Mouse (Mus musculus) liver, embryonic 15.5 days (tissue): ENCODE data around the gene 1500009L16Rik. TPM values are rescaled to one million over a fixed set of nuclear protein-coding genes. Genes with fewer than 3 reads are reported as not detected.

Experiments
- ATAC-seq: fragments of 200-750 bp; cut with Nextera tagmentation; 2 replicates; pipeline ENCODE4 v1.8.0; 2017; ENCODE audit warnings: moderate number of reproducible peaks, mild to moderate bottlenecking, moderate library complexity; ENCODE audit not compliant: insufficient read depth
- H3K27ac ChIP-seq: fragments of 300-500 bp; sonication (generic); replicated peaks from 2 replicates; pipeline ENCODE4 v1.5.1; 2015; ENCODE audit warnings: mild to moderate bottlenecking, inconsistent platforms
- H3K27me3 ChIP-seq: fragments of 300-500 bp; sonication (generic); 2 replicates; pipeline ENCODE4 v1.6.1; 2015; ENCODE audit warnings: mild to moderate bottlenecking, inconsistent platforms
- H3K36me3 ChIP-seq: fragments of 300-500 bp; sonication (generic); replicated peaks from 2 replicates; pipeline ENCODE4 v1.6.1; 2015; ENCODE audit warnings: moderate library complexity, mild to moderate bottlenecking, inconsistent platforms
- H3K4me1 ChIP-seq: fragments of 300-500 bp; sonication (generic); replicated peaks from 2 replicates; pipeline ENCODE4 v1.6.1; 2015; ENCODE audit warnings: inconsistent platforms
- H3K4me2 ChIP-seq: fragments of 300-500 bp; sonication (generic); 2 replicates; pipeline ENCODE4 v1.6.1; 2015; ENCODE audit warnings: moderate library complexity, mild to moderate bottlenecking, inconsistent platforms
- H3K4me3 ChIP-seq: fragments of 300-500 bp; sonication (generic); replicated peaks from 2 replicates; pipeline ENCODE4 v1.5.1; 2015; ENCODE audit warnings: mild to moderate bottlenecking, inconsistent platforms
- H3K9ac ChIP-seq: fragments of 300-500 bp; sonication (generic); 2 replicates; pipeline ENCODE4 v1.6.1; 2015; ENCODE audit warnings: moderate library complexity, mild to moderate bottlenecking, inconsistent platforms
- H3K9me3 ChIP-seq: fragments of 300-500 bp; sonication (generic); replicated peaks from 2 replicates; pipeline ENCODE4 v1.6.1; 2016; ENCODE audit warnings: inconsistent platforms
- WGBS: fragments of 180-500 bp; shearing (Covaris S2); methylation state at CpG from one replicate; pipeline ENCODE4 v1.1.7; 2015; ENCODE audit warnings: mixed read lengths; ENCODE audit not compliant: insufficient replicate concordance; 5-methylcytosine and 5-hydroxymethylcytosine counted together
- polyA plus RNA-seq: library from polyadenylated mRNA; unstranded; fragments of >200 nt; fragmentation: Nextera tagmentation; extraction: Ambion mirVana; gene quantifications from 2 replicates; pipeline ENCODE4 v1.2.1, GENCODE M21; 2015

The 1500009L16Rik gene
- polyA plus RNA-seq, 1 experiment from 2014 or later = 1.2 TPM

GRCm38 (mm10) chr10:83726164-83726563, 3.5 kb downstream of the 1500009L16Rik start:
- Histone ChIP-seq H3K36me3 (no peaks in the 10 kb centered on the region), H3K9me3 (no peaks in the 10 kb centered on the region), H3K27ac (no peak overlapping the region), H3K4me2 (no peak overlapping the region), H3K4me3 (no peak overlapping the region), H3K27me3 (peaks cover 26% of the 10 kb centered on the region), H3K9ac (no peak overlapping the region), H3K4me1 (0 out of 2 replicates have a peak, but pooled peaks cover 6% of the 10 kb centered on the region)
- WGBS = 69% methylated on average over 11 of the region's 11 CpGs
- no peak for ATAC-seq

DNA sequence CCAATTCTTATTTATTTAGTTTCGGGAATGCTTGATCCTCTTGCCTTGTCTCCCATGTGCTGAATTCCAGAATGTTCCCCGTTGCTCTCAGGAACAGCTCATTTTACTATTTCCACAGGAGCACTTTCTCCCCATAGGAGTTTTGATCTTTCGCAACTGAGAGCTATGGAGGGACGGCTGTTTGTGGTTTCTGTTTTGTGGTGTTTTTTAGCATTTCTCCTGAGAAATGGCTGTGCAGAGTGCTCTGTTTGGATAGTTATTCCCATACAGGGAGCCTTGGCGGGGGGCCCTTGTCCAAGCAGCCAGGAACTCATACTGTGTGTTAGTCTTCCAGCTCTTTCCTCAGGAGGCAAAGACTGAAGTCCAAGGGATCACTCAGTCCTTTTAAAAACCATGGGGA, 5.2 kb downstream of the 1500009L16Rik start:
- no peak overlapping the region for H3K27ac ChIP-seq
- no peaks in the 10 kb centered on the region for H3K36me3 ChIP-seq
- no peak overlapping the region for H3K4me3 ChIP-seq
- H3K9ac ChIP-seq = no peak overlapping the region
- 0 out of 2 replicates have a peak, but pooled peaks cover 6% of the 10 kb centered on the region for H3K4me1 ChIP-seq
- H3K27me3 ChIP-seq = peaks cover 12% of the 10 kb centered on the region
- ATAC-seq = no peak
- H3K4me2 ChIP-seq = no peak overlapping the region
- no peaks in the 10 kb centered on the region for H3K9me3 ChIP-seq
- 53% methylated on average over 5 of the region's 5 CpGs for WGBS

DNA sequence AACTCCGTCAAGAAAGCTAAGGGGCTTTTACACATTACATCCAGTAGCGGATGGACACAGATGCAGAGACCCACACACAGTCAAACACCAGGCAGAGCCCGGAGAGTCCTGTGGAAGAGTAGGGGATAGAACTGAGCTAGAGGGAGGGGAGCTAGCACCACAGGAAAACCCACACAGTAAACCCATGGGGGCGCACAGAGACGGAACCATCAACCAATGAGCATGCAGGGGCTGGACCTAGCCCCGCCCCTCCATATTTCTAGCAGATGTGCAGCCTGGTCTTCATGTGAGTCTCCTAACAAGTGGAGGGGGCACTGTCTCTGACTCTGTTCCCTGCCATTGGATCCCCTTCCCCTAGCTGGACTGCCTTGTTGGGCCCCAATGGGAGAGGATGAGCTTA, 5.9 kb downstream of the 1500009L16Rik start:
- no peaks in the 10 kb centered on the region for H3K36me3 ChIP-seq
- WGBS = 52% methylated on average over 6 of the region's 6 CpGs
- H3K4me3 ChIP-seq = no peak overlapping the region
- H3K4me1 ChIP-seq = 0 out of 2 replicates have a peak, but pooled peaks cover 2% of the 10 kb centered on the region
- H3K27ac ChIP-seq = no peak overlapping the region
- H3K9me3 ChIP-seq = no peaks in the 10 kb centered on the region
- H3K27me3 ChIP-seq = peaks cover 5% of the 10 kb centered on the region
- no peak overlapping the region for H3K9ac ChIP-seq
- H3K4me2 ChIP-seq = no peak overlapping the region
- no peak for ATAC-seq

DNA sequence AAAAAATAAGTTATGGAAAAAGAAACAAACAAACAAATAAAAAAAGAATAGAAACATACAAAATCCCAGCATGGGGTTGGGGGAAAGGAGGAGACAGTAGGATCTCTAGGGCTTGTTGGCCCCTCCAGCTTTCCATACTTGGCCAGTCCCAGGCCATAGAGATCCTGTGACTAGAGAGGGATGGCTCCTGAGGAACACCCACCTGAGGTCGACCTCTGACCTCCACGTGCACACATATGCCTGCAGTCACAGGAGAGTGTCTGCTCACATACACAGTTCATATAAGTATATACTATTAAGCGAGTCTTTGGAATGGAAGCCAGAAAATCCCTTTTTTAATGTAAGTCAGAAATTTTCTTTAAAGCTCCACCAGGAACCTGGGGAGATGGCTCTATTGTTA, 6.4 kb downstream of the 1500009L16Rik start:
- no peak overlapping the region for H3K4me3 ChIP-seq
- no peak overlapping the region for H3K4me2 ChIP-seq
- no peaks in the 10 kb centered on the region for H3K27me3 ChIP-seq
- no peaks in the 10 kb centered on the region for H3K36me3 ChIP-seq
- ATAC-seq = no peak
- WGBS = 58% methylated on average over 3 of the region's 3 CpGs
- H3K9me3 ChIP-seq = no peaks in the 10 kb centered on the region
- H3K27ac ChIP-seq = no peak overlapping the region
- H3K9ac ChIP-seq = no peak overlapping the region
- no peaks in the 10 kb centered on the region for H3K4me1 ChIP-seq

GRCm38 (mm10) chr10:83729492-83729891, 6.8 kb downstream of the 1500009L16Rik start:
- H3K4me2 ChIP-seq = no peak overlapping the region
- no peak for ATAC-seq
- H3K4me3 ChIP-seq = no peak overlapping the region
- no peak overlapping the region for H3K9ac ChIP-seq
- H3K27ac ChIP-seq = no peak overlapping the region
- no peaks in the 10 kb centered on the region for H3K27me3 ChIP-seq
- H3K4me1 ChIP-seq = no peaks in the 10 kb centered on the region
- WGBS = 24% methylated on average over 7 of the region's 7 CpGs
- H3K9me3 ChIP-seq = no peaks in the 10 kb centered on the region
- no peaks in the 10 kb centered on the region for H3K36me3 ChIP-seq

DNA sequence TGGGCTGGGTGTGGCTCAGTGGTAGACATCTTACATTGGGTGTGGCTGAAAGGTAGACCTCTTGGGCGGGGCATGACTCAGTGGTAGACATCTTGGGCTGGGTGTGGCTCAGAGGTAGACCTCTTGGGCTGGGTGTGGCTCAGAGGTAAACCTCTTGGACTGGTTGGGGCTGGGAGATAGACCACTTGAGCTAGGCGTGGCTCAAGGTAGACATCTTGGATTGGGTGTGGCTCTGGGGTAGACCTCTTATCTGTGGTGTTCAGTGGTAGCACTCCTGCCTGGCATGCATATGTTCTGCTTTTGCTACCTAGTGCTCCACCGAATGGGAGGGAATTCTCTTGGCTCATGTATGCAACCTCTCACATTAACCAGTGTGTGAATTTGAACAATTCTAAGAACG, 11.1 kb downstream of the 1500009L16Rik start:
- Histone ChIP-seq H3K9ac (no peak overlapping the region), H3K4me3 (no peak overlapping the region), H3K27me3 (no peaks in the 10 kb centered on the region), H3K36me3 (no peaks in the 10 kb centered on the region), H3K27ac (no peak overlapping the region), H3K4me2 (no peak overlapping the region), H3K4me1 (no peaks in the 10 kb centered on the region), H3K9me3 (no peaks in the 10 kb centered on the region)
- WGBS = 51% methylated on average over 4 of the region's 4 CpGs
- no peak for ATAC-seq

DNA sequence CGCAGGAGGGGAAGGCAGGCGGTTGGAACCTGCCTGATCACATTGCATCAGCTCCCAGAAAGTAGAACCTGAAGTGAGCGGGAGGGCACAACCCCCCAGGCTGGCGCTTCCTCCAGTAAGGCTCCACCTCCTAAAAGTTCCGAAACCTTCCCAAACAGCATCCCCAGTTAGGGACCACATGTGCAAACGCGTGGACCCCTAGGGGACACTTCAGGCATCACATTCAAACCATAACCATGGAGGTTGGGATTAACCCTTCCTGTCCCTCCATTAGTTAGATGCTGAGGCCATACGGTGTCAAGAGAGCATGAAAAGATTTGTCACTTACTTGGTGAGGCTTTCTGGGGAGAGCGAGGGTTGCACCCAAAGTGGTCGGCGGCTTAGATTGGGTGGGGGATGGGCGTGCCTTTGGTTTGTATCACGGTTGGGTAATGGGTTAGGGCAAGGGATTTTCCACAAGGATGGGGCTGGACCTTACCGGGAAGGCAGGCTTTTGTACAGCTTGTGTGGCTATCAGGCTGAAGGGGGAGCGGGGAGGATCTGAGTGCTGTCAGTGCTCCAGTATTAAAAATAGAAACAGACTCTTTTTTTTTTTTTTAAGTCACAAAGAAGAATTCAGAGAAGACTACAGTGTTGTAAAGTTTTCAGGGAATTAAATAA, 16.5 kb downstream of the 1500009L16Rik start:
- Histone ChIP-seq H3K4me1 (no peaks in the 10 kb centered on the region), H3K36me3 (no peaks in the 10 kb centered on the region), H3K27ac (no peak overlapping the region), H3K9me3 (0 out of 2 replicates have a peak, but pooled peaks cover 5% of the 10 kb centered on the region), H3K9ac (no peak overlapping the region), H3K4me3 (no peak overlapping the region), H3K27me3 (no peaks in the 10 kb centered on the region), H3K4me2 (no peak overlapping the region)
- WGBS = 66% methylated on average over 15 of the region's 15 CpGs
- no peak for ATAC-seq

DNA sequence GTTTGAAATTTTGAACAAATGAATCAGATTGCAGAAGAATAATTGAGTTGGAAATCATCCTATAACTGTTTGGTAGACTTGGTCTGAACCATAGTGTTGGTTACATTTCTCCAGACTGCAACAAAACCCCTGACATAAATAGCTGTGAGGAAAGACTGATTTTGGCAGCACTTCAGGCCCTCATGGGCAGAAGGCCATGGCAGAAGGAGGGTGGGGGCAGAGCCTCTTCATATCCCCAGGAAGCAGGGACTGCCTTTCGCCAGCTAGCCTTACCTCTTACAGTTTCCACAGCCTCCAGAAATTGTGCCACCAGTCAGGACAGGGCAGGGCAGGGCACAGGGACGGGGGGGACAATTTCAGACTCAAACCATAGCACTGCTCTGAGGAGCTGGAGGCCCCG, 22.0 kb downstream of the 1500009L16Rik start:
- WGBS = 53% methylated on average over 3 of the region's 3 CpGs
- H3K36me3 ChIP-seq = no peaks in the 10 kb centered on the region
- no peak overlapping the region for H3K27ac ChIP-seq
- H3K4me3 ChIP-seq = no peak overlapping the region
- H3K9ac ChIP-seq = no peak overlapping the region
- no peak overlapping the region for H3K4me2 ChIP-seq
- H3K4me1 ChIP-seq = no peaks in the 10 kb centered on the region
- H3K27me3 ChIP-seq = no peaks in the 10 kb centered on the region
- no peak for ATAC-seq
- H3K9me3 ChIP-seq = 0 out of 2 replicates have a peak, but pooled peaks cover 5% of the 10 kb centered on the region

- no peak overlapping the region for H3K4me3 ChIP-seq
- no peak for ATAC-seq
- H3K36me3 ChIP-seq = no peaks in the 10 kb centered on the region
- no peak overlapping the region for H3K27ac ChIP-seq
- H3K9ac ChIP-seq = no peak overlapping the region
- H3K27me3 ChIP-seq = no peaks in the 10 kb centered on the region
- no peak overlapping the region for H3K4me2 ChIP-seq
- 23% methylated on average over 1 of the region's 1 CpGs for WGBS
- H3K9me3 ChIP-seq = no peaks in the 10 kb centered on the region
- H3K4me1 ChIP-seq = no peaks in the 10 kb centered on the region
Observed at GRCm38 (mm10) chr10:83753056-83753455, 30.4 kb downstream of the 1500009L16Rik start.

DNA sequence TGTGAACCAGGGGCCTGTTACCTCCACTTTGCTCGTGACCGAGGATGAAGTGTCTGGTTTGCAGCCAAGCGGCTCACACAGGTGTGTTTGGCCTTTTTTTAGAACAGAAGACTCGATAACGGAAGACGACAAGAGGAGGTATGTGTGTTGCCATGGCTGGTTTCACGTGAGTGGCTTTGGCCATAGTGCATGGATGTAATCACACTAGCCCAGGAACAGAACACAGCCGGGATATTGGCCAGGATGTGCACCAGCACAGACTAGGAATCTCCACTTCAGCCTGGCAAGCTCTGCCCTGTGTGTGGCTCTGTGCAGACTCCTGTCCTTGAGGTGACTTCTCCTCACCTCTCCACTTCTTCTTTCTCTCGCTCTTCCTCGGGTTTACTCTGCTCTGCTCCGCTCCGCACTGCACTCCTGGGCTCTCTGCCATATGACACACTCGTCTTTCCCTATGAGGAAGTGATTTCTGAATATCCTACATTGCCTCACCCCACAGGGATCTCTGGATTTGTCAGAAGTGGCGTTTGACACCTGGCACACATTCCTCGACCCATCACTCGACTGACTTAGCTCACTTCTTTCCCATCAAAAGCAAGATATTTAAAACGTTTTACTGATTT, 34.8 kb downstream of the 1500009L16Rik start:
- Histone ChIP-seq H3K36me3 (no peaks in the 10 kb centered on the region), H3K4me3 (no peak overlapping the region), H3K27me3 (no peaks in the 10 kb centered on the region), H3K4me2 (no peak overlapping the region), H3K9me3 (no peaks in the 10 kb centered on the region), H3K27ac (no peak overlapping the region), H3K4me1 (no peaks in the 10 kb centered on the region), H3K9ac (no peak overlapping the region)
- ATAC-seq = no peak
- WGBS = 68% methylated on average over 17 of the region's 17 CpGs

DNA sequence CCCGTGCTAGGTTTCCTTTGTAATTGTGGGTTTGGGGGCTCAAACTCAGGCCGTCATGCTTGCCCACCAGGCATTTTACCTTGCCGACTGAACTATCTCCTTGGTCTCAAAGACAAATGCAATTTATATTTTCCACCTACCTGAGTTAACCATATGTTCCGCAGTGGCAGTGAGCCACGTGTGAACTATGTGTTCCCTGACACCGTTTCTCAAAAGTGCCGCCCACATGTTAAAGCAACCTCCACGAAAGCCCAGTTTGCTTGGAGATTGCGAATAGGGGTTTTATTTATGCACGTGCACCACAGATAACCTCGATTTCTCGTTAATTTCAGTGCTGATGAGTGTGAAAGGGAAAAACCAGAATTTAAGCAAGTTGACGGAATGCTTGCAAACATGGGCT, 36.1 kb downstream of the 1500009L16Rik start:
- H3K9ac ChIP-seq = no peak overlapping the region
- H3K4me3 ChIP-seq = no peak overlapping the region
- ATAC-seq = no peak
- no peaks in the 10 kb centered on the region for H3K4me1 ChIP-seq
- 65% methylated on average over 13 of the region's 13 CpGs for WGBS
- H3K36me3 ChIP-seq = no peaks in the 10 kb centered on the region
- H3K27ac ChIP-seq = no peak overlapping the region
- H3K4me2 ChIP-seq = no peak overlapping the region
- H3K9me3 ChIP-seq = no peaks in the 10 kb centered on the region
- no peaks in the 10 kb centered on the region for H3K27me3 ChIP-seq
